Mouse (Mus musculus): ENCODE data around the gene Ipmk.
"Not testable (repeated sequence)": the region's sequence is repeated elsewhere in the genome, so short reads cannot be mapped to it uniquely, and the experiment has no call there.

GRCm38 (mm10) chr10:71462371-71462770 is 114.8 kb downstream of the Ipmk start:
- TF ChIP-seq CTCF (IDR thresholded peaks at IDR 0.05; ENCODE audit: borderline replicate concordance, control insufficient read depth, extremely low read depth, insufficient read depth, low read length, poor library complexity); POLR2A (IDR thresholded peaks at IDR 0.05; ENCODE audit: control insufficient read depth, extremely low read depth, insufficient read depth, low read length, poor library complexity): not testable (repeated sequence)
